Mouse (Mus musculus): ENCODE measurements around the gene D17Wsu92e. TPM values are rescaled to one million over a fixed set of nuclear protein-coding genes. Genes with fewer than 3 reads are reported as not detected.

The D17Wsu92e gene
- polyA plus RNA-seq (2012; rRNA removed), result 109 and 111 TPM in 2 replicates

GRCm38 (mm10) chr17:27820568-27821406 lies at the start of gene D17Wsu92e:
Gene D17Wsu92e (minus strand): TSS chr17:27820648.
- no peak; the same call in 1 of the 2 replicates for TF ChIP-seq CTCF (IDR thresholded peaks at IDR 0.05; ENCODE audit: control insufficient read depth, insufficient read depth, insufficient replicate concordance, low read depth, low read length)
- peak; percentile 69 for TF ChIP-seq POLR2A (IDR thresholded peaks at IDR 0.05; ENCODE audit: control insufficient read depth, low read depth, low read length)
- H3K4me1 ChIP-seq (ENCODE audit: control insufficient read depth, insufficient read depth, low read length), result peaks cover 13% of the 10 kb centered on the region
- peak within 1 kb of the TSS; percentile 94 for H3K4me3 ChIP-seq (ENCODE audit: control insufficient read depth, low read depth, low read length)
- peak within 1 kb of the TSS; percentile 89 for H3K27ac ChIP-seq (ENCODE audit: control insufficient read depth, insufficient read depth, low read depth, low read length)
- H3K36me3 ChIP-seq (ENCODE audit: control insufficient read depth, insufficient read depth, low read length), result no peaks in the 10 kb centered on the region
- no peaks in the 10 kb centered on the region for H3K27me3 ChIP-seq (ENCODE audit: control insufficient read depth, insufficient read depth, low read length)

GRCm38 (mm10) chr17:27866737-27867136 lies 46.3 kb upstream of the D17Wsu92e start:
- H3K36me3 ChIP-seq (ENCODE audit: control insufficient read depth, insufficient read depth, low read length), result no peaks in the 10 kb centered on the region
- H3K4me1 ChIP-seq (ENCODE audit: control insufficient read depth, insufficient read depth, low read length), result no peaks in the 10 kb centered on the region; the same call in 1 of the 2 replicates
- H3K27me3 ChIP-seq (ENCODE audit: control insufficient read depth, insufficient read depth, low read length), result no peaks in the 10 kb centered on the region
- H3K27ac ChIP-seq (ENCODE audit: control insufficient read depth, insufficient read depth, low read depth, low read length), result no peak overlapping the region
- TF ChIP-seq CTCF (IDR thresholded peaks at IDR 0.05; ENCODE audit: control insufficient read depth, insufficient read depth, insufficient replicate concordance, low read depth, low read length) (no peak), POLR2A (IDR thresholded peaks at IDR 0.05; ENCODE audit: control insufficient read depth, low read depth, low read length) (no peak)
- no peak overlapping the region for H3K4me3 ChIP-seq (ENCODE audit: control insufficient read depth, low read depth, low read length)

- H3K27me3 ChIP-seq (ENCODE audit: control insufficient read depth, insufficient read depth, low read length), result no peaks in the 10 kb centered on the region
- no peaks in the 10 kb centered on the region; the same call in 1 of the 2 replicates for H3K4me1 ChIP-seq (ENCODE audit: control insufficient read depth, insufficient read depth, low read length)
- TF ChIP-seq POLR2A (IDR thresholded peaks at IDR 0.05; ENCODE audit: control insufficient read depth, low read depth, low read length) (no peak), CTCF (IDR thresholded peaks at IDR 0.05; ENCODE audit: control insufficient read depth, insufficient read depth, insufficient replicate concordance, low read depth, low read length) (no peak)
- H3K36me3 ChIP-seq (ENCODE audit: control insufficient read depth, insufficient read depth, low read length), result no peaks in the 10 kb centered on the region
- H3K4me3 ChIP-seq (ENCODE audit: control insufficient read depth, low read depth, low read length), result no peak overlapping the region
- H3K27ac ChIP-seq (ENCODE audit: control insufficient read depth, insufficient read depth, low read depth, low read length), result no peak overlapping the region
Observed at GRCm38 (mm10) chr17:27865461-27865860, 45.0 kb upstream of the D17Wsu92e start.

GRCm38 (mm10) chr17:27859131-27859530 lies 38.7 kb upstream of the D17Wsu92e start:
- Histone ChIP-seq H3K27ac (ENCODE audit: control insufficient read depth, insufficient read depth, low read depth, low read length) (no peak overlapping the region), H3K4me3 (ENCODE audit: control insufficient read depth, low read depth, low read length) (no peak overlapping the region), H3K4me1 (ENCODE audit: control insufficient read depth, insufficient read depth, low read length) (peaks cover 5% of the 10 kb centered on the region), H3K27me3 (ENCODE audit: control insufficient read depth, insufficient read depth, low read length) (no peaks in the 10 kb centered on the region), H3K36me3 (ENCODE audit: control insufficient read depth, insufficient read depth, low read length) (no peaks in the 10 kb centered on the region)
- TF ChIP-seq POLR2A (IDR thresholded peaks at IDR 0.05; ENCODE audit: control insufficient read depth, low read depth, low read length) (no peak), CTCF (IDR thresholded peaks at IDR 0.05; ENCODE audit: control insufficient read depth, insufficient read depth, insufficient replicate concordance, low read depth, low read length) (no peak)

GRCm38 (mm10) chr17:27857649-27858475 lies 37.4 kb upstream of the D17Wsu92e start:
- Histone ChIP-seq H3K27ac (ENCODE audit: control insufficient read depth, insufficient read depth, low read depth, low read length) (no peak overlapping the region), H3K36me3 (ENCODE audit: control insufficient read depth, insufficient read depth, low read length) (no peaks in the 10 kb centered on the region)

GRCm38 (mm10) chr17:27856798-27857648 lies 36.6 kb upstream of the D17Wsu92e start:
- peak overlapping the region; percentile 92 for H3K4me3 ChIP-seq (ENCODE audit: control insufficient read depth, low read depth, low read length)
- TF ChIP-seq CTCF (IDR thresholded peaks at IDR 0.05; ENCODE audit: control insufficient read depth, insufficient read depth, insufficient replicate concordance, low read depth, low read length), result no peak
- no peak for TF ChIP-seq POLR2A (IDR thresholded peaks at IDR 0.05; ENCODE audit: control insufficient read depth, low read depth, low read length)
- H3K27me3 ChIP-seq (ENCODE audit: control insufficient read depth, insufficient read depth, low read length), result no peaks in the 10 kb centered on the region
- peaks cover 5% of the 10 kb centered on the region for H3K4me1 ChIP-seq (ENCODE audit: control insufficient read depth, insufficient read depth, low read length)
- H3K36me3 ChIP-seq (ENCODE audit: control insufficient read depth, insufficient read depth, low read length), result no peaks in the 10 kb centered on the region; the same call in 1 of the 2 replicates
- H3K27ac ChIP-seq (ENCODE audit: control insufficient read depth, insufficient read depth, low read depth, low read length), result peak overlapping the region; percentile 70

More at GRCm38 (mm10) chr17:27857649-27858475, 37.4 kb upstream of the D17Wsu92e start:
- TF ChIP-seq CTCF (IDR thresholded peaks at IDR 0.05; ENCODE audit: control insufficient read depth, insufficient read depth, insufficient replicate concordance, low read depth, low read length) (no peak), POLR2A (IDR thresholded peaks at IDR 0.05; ENCODE audit: control insufficient read depth, low read depth, low read length) (no peak)
- H3K27me3 ChIP-seq (ENCODE audit: control insufficient read depth, insufficient read depth, low read length), result no peaks in the 10 kb centered on the region
- H3K4me1 ChIP-seq (ENCODE audit: control insufficient read depth, insufficient read depth, low read length), result peaks cover 5% of the 10 kb centered on the region
- no peak overlapping the region for H3K4me3 ChIP-seq (ENCODE audit: control insufficient read depth, low read depth, low read length)

Data from testis, adult 2 months (tissue).